Mouse (Mus musculus) MEL (cell line): Measurements from ENCODE around the gene Ptcd2. TPM values are rescaled to one million over a fixed set of nuclear protein-coding genes. Genes with fewer than 3 reads are reported as not detected.

ENCODE experiments used
- DNase-seq: peaks from one replicate; pipeline ENCODE4 v3.0.0; 2011; ENCODE audit warnings: low read depth, low spot score
- H3K27ac ChIP-seq: 2 replicates; pipeline ENCODE4 v1.5.1; 2012; ENCODE audit warnings: low read depth, mild to moderate bottlenecking, control low read depth, low read length, moderate library complexity; ENCODE audit not compliant: control insufficient read depth
- H3K27me3 ChIP-seq, 2 experiments: fragments of 150-350 bp in 1 of 2; sonication (generic) in 1 of 2; 2 replicates each; pipeline ENCODE4 v1.6.1; 2012; ENCODE audit warnings: low read length in 2 of 2, mild to moderate bottlenecking in 2 of 2, improper control_type of control experiment in 1 of 2, moderate library complexity in 1 of 2; ENCODE audit not compliant: insufficient read depth in 2 of 2, control insufficient read depth in 1 of 2
- H3K36me3 ChIP-seq, 2 experiments: 2 replicates each; pipeline ENCODE4 v1.6.1; 2012 to 2014; ENCODE audit warnings: low read length in 2 of 2, improper control_type of control experiment in 1 of 2, inconsistent platforms in 1 of 2, mild to moderate bottlenecking in 1 of 2; ENCODE audit not compliant: insufficient read depth in 2 of 2, control insufficient read depth in 1 of 2
- H3K4me1 ChIP-seq, 2 experiments: fragments of 150-350 bp in 1 of 2; sonication (generic) in 1 of 2; 2 replicates each; pipeline ENCODE4 v1.6.1; 2012; ENCODE audit warnings: low read length in 2 of 2, improper control_type of control experiment in 1 of 2, mild to moderate bottlenecking in 1 of 2; ENCODE audit not compliant: insufficient read depth in 2 of 2, control insufficient read depth in 1 of 2
- H3K4me3 ChIP-seq, 2 experiments: fragments of 150-350 bp in 1 of 2; sonication (generic) in 1 of 2; 2 replicates each; pipeline ENCODE4 v1.5.1; 2012; ENCODE audit warnings: low read depth in 2 of 2, low read length in 2 of 2, mild to moderate bottlenecking in 2 of 2, moderate library complexity in 2 of 2, control low read depth in 1 of 2, improper control_type of control experiment in 1 of 2; ENCODE audit not compliant: control insufficient read depth in 1 of 2, insufficient read depth in 1 of 2
- H3K79me2 ChIP-seq: 2 replicates; pipeline ENCODE4 v1.6.1; 2012; ENCODE audit warnings: mild to moderate bottlenecking, low read length, moderate library complexity; ENCODE audit not compliant: control insufficient read depth, poor library complexity, insufficient read depth
- H3K9ac ChIP-seq: 2 replicates; pipeline ENCODE4 v1.6.1; 2012; ENCODE audit warnings: low read depth, mild to moderate bottlenecking, control low read depth, low read length, moderate library complexity; ENCODE audit not compliant: control insufficient read depth, poor library complexity, severe bottlenecking
- H3K9me3 ChIP-seq: fragments of 150-350 bp; sonication (generic); replicated peaks from 2 replicates; pipeline ENCODE4 v1.6.1; 2012; ENCODE audit warnings: mild to moderate bottlenecking, low read length, improper control_type of control experiment, moderate library complexity; ENCODE audit not compliant: insufficient read depth
- BHLHE40 ChIP-seq: IDR thresholded peaks from 2 replicates; pipeline ENCODE4 v1.6.1; 2012; ENCODE audit warnings: low read depth, mild to moderate bottlenecking, inconsistent platforms, low read length, improper control_type of control experiment, borderline replicate concordance
- CHD2 ChIP-seq: IDR thresholded peaks from 2 replicates; pipeline ENCODE4 v1.6.1; 2011; ENCODE audit warnings: low read length, improper control_type of control experiment
- E2F4 ChIP-seq: IDR thresholded peaks from 2 replicates; pipeline ENCODE4 v1.6.1; 2011; ENCODE audit warnings: low read depth, low read length, improper control_type of control experiment, borderline replicate concordance
- GABPA ChIP-seq: IDR thresholded peaks from 2 replicates; pipeline ENCODE4 v1.6.1; 2012; ENCODE audit warnings: low read depth, mild to moderate bottlenecking, inconsistent platforms, low read length, improper control_type of control experiment, moderate library complexity
- GATA1 ChIP-seq: IDR thresholded peaks from 2 replicates; pipeline ENCODE4 v1.6.1; 2011; ENCODE audit warnings: low read depth, low read length, improper control_type of control experiment
- KAT2A ChIP-seq: conservative IDR thresholded peaks from 2 replicates; pipeline ENCODE4 v1.6.1; 2012; ENCODE audit warnings: low read depth, low read length, improper control_type of control experiment, inconsistent platforms
- MAFK ChIP-seq: IDR thresholded peaks from 2 replicates; pipeline ENCODE4 v1.6.1; 2011; ENCODE audit warnings: low read depth, mild to moderate bottlenecking, low read length, improper control_type of control experiment, borderline replicate concordance
- MAX ChIP-seq: IDR thresholded peaks from 2 replicates; pipeline ENCODE4 v1.6.1; 2011; ENCODE audit warnings: low read length, improper control_type of control experiment
- MXI1 ChIP-seq: IDR thresholded peaks from 2 replicates; pipeline ENCODE4 v1.6.1; 2011; ENCODE audit warnings: mild to moderate bottlenecking, low read depth, low read length, improper control_type of control experiment
- MYB ChIP-seq: IDR thresholded peaks from 2 replicates; pipeline ENCODE4 v1.6.1; 2011; ENCODE audit warnings: mild to moderate bottlenecking, low read depth, low read length, improper control_type of control experiment
- NELFE ChIP-seq: IDR thresholded peaks from 2 replicates; pipeline ENCODE4 v1.6.1; 2011; ENCODE audit warnings: low read depth, low read length, improper control_type of control experiment
- RCOR1 ChIP-seq: IDR thresholded peaks from 2 replicates; pipeline ENCODE4 v1.6.1; 2012; ENCODE audit warnings: low read depth, mild to moderate bottlenecking, inconsistent platforms, low read length, improper control_type of control experiment
- SIN3A ChIP-seq: IDR thresholded peaks from 2 replicates; pipeline ENCODE4 v1.6.1; 2012; ENCODE audit warnings: low read length, improper control_type of control experiment, inconsistent platforms
- TBP ChIP-seq: IDR thresholded peaks from 2 replicates; pipeline ENCODE4 v1.8.0; 2011; ENCODE audit warnings: low read depth, low read length, improper control_type of control experiment
- TCF12 ChIP-seq: IDR thresholded peaks from 2 replicates; pipeline ENCODE4 v1.6.1; 2014; ENCODE audit warnings: low read depth, mild to moderate bottlenecking, inconsistent platforms, low read length, improper control_type of control experiment, moderate library complexity
- USF1 ChIP-seq: IDR thresholded peaks from 2 replicates; pipeline ENCODE4 v1.6.1; 2014; ENCODE audit warnings: low read depth, mild to moderate bottlenecking, inconsistent platforms, low read length, improper control_type of control experiment, moderate library complexity
- ZKSCAN1 ChIP-seq: IDR thresholded peaks from 2 replicates; pipeline ENCODE4 v1.6.1; 2012; ENCODE audit warnings: low read depth, mild to moderate bottlenecking, inconsistent platforms, low read length, improper control_type of control experiment, moderate library complexity
- ZMIZ1 ChIP-seq: IDR thresholded peaks from 2 replicates; pipeline ENCODE4 v1.6.1; 2012; ENCODE audit warnings: low read depth, mild to moderate bottlenecking, inconsistent platforms, low read length, improper control_type of control experiment, moderate library complexity
- polyA plus RNA-seq, 2 experiments: library from polyadenylated mRNA; stranded (reverse) in 1 of 2; unstranded in 1 of 2; fragments of >175 nt in 1 of 2; fragments of >200 nt in 1 of 2; gene quantifications; 2 replicates each; pipeline versions ENCODE4 v1.2.1 to v1.2.4; 2012; ENCODE audit warnings: low replicate concordance in 2 of 2, low read depth in 1 of 2; ENCODE audit not compliant: insufficient read length in 2 of 2, insufficient read depth in 1 of 2, missing spikeins in 1 of 2
- total RNA-seq: library from RNA; depleted of rRNA; stranded (reverse); fragments of 300-350 nt; gene quantifications from 2 replicates; pipeline ENCODE4 v1.2.3, GENCODE M21; 2012

The Ptcd2 gene
- total and polyA plus RNA-seq, 3 experiments: 42.9 to 55.3 TPM; not detected in 1

DNA sequence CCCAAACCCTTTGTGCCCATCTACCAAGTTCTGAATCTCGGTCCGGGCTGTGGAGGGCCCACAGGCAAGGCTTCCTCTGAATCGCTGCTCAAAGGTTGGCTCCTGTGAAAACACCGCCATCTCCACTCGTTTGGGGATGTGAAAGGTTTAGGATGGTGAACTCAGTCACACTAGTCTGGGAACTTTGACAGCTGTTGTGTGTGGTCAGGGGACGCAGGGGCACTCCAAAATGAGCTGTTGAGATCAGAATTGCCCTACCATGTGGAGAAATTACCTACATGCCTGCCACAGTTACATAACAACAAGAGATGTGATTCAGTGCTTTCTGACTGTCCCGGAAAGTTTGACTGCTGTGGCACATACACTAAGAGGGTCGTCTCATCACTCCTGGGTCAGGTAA lies 36.1 kb downstream of the Ptcd2 start:
- Histone ChIP-seq H3K9me3 (no peaks in the 10 kb centered on the region), H3K27ac (no peak overlapping the region), H3K27me3 (no peaks in the 10 kb centered on the region; a peak in 1 of 4 replicates), H3K4me1 (no peaks in the 10 kb centered on the region), H3K79me2 (no peaks in the 10 kb centered on the region), H3K36me3 (no peaks in the 10 kb centered on the region), H3K9ac (no peak overlapping the region), H3K4me3 (no peak overlapping the region)
- no peak for DNase-seq
- no peak for TF ChIP-seq TCF12
- no peak for TF ChIP-seq ZMIZ1
- no peak for TF ChIP-seq KAT2A
- TF ChIP-seq USF1: no peak
- TF ChIP-seq MYB: no peak
- no peak for TF ChIP-seq BHLHE40
- TF ChIP-seq E2F4: no peak
- TF ChIP-seq GATA1: no peak
- TF ChIP-seq ZKSCAN1: no peak
- TF ChIP-seq SIN3A: no peak
- no peak for TF ChIP-seq CHD2
- no peak for TF ChIP-seq MAFK
- no peak for TF ChIP-seq GABPA

DNA sequence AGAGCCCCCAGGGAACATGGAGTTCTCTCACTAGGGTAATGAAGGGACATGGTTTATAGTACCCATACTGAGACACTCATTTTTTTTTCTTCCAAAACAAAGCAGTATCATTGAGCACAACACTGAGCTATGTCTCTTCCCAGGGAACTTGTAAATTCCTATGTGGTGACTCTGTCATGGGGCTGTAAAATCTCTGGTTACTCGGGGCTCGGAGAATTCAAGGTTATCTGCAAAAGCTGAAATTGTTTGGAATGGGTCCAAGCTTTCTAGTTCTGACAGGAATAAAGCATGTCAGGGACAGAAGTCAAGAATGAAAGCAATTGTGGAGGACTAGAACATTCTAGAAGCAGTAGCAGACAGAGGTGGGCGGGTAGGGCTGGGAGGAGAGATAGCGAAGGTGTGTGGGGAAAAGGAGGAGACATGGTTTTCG lies 36.6 kb downstream of the Ptcd2 start:
- Histone ChIP-seq H3K36me3 (no peaks in the 10 kb centered on the region), H3K4me3 (no peak overlapping the region), H3K27ac (no peak overlapping the region), H3K9me3 (no peaks in the 10 kb centered on the region), H3K27me3 (no peaks in the 10 kb centered on the region; a peak in 1 of 4 replicates), H3K9ac (no peak overlapping the region), H3K4me1 (no peaks in the 10 kb centered on the region), H3K79me2 (no peaks in the 10 kb centered on the region)
- no peak for DNase-seq
- TF ChIP-seq ZMIZ1: no peak
- no peak for TF ChIP-seq MAX
- no peak for TF ChIP-seq RCOR1
- TF ChIP-seq MXI1: no peak
- no peak for TF ChIP-seq NELFE

DNA sequence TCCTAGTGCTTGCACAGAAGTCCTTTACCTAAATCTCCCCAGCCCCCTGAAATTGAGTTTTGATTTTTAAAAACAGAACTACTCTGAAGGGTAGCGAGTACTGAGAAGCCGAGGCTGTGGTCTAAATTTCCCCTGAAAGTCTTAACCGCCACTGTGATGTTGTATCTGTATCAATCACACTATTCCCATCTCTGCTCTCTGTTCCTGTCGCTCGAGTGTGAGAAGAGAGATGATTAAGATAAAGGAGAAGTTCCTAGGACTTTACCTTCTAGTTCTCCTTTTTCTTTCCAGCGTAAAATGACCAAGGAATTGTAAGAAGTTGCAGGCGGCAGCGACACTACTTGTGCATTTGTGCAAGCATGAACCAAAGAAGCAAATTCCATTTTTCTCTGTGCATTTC lies 38.3 kb downstream of the Ptcd2 start:
- Histone ChIP-seq H3K79me2 (no peaks in the 10 kb centered on the region), H3K4me1 (no peaks in the 10 kb centered on the region), H3K27ac (no peak overlapping the region), H3K4me3 (no peak overlapping the region), H3K9me3 (no peaks in the 10 kb centered on the region), H3K36me3 (no peaks in the 10 kb centered on the region), H3K27me3 (no peaks in the 10 kb centered on the region; a peak in 1 of 4 replicates), H3K9ac (no peak overlapping the region)
- DNase-seq: no peak
- no peak for TF ChIP-seq E2F4
- no peak for TF ChIP-seq TBP
